Mouse (Mus musculus): ENCODE results near the gene Slc17a7.

The Slc17a7 gene

DNA sequence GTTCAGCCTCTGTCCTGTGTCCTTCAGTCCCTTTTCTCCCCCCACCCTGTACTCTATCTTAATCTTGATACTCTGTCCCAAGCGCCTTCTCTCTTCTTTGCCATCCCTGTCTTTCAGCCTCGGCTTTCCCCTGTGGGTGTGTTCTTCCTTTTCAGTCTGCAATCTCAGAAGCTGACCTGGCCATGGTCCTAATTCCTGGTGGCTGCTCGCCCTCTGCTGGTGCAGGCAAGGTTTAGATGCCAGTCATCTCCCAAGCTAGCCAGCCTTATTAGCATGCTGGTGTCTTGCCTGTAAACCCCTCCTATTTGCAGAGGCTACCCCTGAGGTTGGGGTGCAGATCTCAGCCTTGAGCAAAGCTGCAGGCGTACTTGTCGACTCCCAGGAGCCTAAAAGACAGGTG is 34.7 kb downstream of the Slc17a7 start:
- peak; percentile 76 to 82 for DNase-seq (ENCODE audit: low spot score in 2 of 2)

DNA sequence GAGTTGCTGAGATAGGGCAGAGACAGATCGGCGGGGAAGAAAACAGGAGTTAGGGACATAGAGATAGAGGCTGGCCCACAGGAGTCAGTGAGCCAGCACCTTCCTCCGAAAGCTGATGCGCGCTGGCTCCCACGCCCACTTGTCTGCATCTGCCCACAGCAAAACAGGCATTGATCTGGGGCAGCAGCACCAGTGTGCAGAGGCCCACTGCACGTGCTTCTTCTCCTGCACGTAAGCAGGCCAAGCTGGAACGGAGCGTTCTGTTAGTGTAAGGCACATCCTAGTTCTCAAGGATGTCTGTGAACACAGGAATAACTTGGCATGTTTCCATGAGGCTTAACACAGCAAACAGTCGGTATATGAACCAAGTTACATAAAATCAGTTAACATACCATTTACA is 35.2 kb downstream of the Slc17a7 start:
- DNase-seq (ENCODE audit: low spot score in 2 of 2): no peak

DNA sequence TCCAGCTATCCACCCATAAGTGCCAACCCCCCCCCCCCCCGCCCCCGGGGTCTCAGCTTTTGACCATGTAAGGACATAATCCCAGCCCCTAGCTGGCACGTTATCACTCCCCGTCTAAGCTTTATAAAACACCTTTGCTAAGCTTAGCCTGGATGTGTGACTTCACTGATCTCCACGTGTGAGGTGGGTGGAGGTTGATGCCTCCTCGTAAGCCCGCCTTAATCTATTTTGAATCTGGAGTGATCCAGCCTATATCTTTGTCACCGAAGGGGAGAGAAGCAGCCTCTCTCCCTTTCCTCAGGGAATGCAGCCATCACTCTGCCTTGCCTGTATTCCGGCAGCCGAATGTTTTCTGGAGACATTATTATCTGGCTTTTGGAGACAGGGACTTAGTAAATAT is 38.9 kb downstream of the Slc17a7 start:
- DNase-seq (ENCODE audit: low spot score in 2 of 2): no peak

- DNase-seq (ENCODE audit: low spot score in 2 of 2): peak; percentile 97 to 98
Observed at GRCm38 (mm10) chr7:45204380-45205143, 40.8 kb downstream of the Slc17a7 start, which contains the start of gene Ccdc155. Gene Ccdc155 (minus strand): TSS chr7:45204892.

DNA sequence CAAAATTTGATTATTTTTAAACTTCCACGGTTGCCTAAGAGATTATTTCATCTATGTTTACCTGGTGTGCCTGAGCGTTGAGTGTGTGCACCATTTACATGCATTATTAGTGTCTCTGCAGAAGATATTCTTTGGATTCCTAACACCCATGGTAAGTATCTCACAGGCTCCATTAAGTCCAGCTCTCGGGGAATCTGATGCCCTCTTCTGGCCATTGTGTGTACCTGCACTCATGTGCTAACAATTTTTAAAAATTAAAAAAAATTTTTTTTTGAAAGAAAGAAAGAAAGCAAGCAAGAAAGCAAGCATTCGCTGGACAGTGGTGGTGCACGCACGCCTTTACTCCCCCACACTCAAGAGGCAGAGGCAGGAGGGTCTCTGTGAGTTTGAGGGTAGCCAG is 44.5 kb downstream of the Slc17a7 start:
- no peak for DNase-seq (ENCODE audit: low spot score in 2 of 2)

- no peak for DNase-seq (ENCODE audit: low spot score in 2 of 2)
Observed at GRCm38 (mm10) chr7:45211070-45211469, 47.3 kb downstream of the Slc17a7 start.

GRCm38 (mm10) chr7:45211851-45212251 is 48.1 kb downstream of the Slc17a7 start, which contains the start of gene Dkkl1:
Gene Dkkl1 (minus strand): TSS chr7:45212147.
- DNase-seq (ENCODE audit: low spot score in 2 of 2): no peak

DNA sequence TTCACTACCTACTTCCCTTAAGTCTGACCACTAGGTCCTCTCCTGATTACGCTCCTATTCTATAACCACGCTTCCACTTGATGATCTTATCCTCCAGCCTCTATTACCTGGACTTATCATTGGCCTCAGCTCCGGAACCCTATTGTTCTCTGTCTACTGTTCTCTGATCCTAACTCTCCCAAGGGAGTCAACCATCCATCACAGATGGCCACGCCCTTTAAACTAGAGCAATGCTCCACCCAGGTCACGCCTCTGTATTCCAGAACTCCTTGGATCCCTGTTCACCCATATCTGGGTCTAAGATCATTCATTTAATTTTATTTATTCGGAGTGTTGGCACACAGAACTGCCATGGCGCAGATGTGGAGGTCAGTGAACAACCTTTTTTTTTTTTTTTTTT is 48.6 kb downstream of the Slc17a7 start:
- DNase-seq (ENCODE audit: low spot score in 2 of 2): no peak

DNA sequence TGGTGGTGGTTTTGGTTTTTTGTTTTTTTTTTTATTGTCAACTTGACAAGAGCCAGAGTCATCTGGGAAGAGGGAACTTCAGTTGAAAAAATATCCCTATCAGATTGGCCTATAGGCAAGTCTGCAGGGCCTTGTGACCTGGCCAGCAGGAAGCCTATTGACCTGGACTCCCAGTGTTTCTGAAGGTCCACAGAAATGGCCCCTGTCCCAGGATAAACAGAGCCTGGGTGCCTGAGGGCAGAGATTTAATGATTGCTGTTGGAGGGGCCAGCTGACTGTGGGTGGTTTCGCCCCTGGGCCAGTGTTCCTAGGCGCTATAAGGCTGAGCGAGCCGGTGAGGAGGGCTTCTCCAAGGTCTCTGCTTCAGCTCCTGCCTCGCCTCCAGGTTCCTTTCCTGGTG is 50.0 kb downstream of the Slc17a7 start:
- no peak for DNase-seq (ENCODE audit: low spot score in 2 of 2)

GRCm38 (mm10) chr7:45215673-45216441 is 52.1 kb downstream of the Slc17a7 start, which contains the start of gene Tead2:
Gene Tead2 (plus strand): TSS chr7:45215753.
- DNase-seq (ENCODE audit: low spot score in 2 of 2): no peak

DNA sequence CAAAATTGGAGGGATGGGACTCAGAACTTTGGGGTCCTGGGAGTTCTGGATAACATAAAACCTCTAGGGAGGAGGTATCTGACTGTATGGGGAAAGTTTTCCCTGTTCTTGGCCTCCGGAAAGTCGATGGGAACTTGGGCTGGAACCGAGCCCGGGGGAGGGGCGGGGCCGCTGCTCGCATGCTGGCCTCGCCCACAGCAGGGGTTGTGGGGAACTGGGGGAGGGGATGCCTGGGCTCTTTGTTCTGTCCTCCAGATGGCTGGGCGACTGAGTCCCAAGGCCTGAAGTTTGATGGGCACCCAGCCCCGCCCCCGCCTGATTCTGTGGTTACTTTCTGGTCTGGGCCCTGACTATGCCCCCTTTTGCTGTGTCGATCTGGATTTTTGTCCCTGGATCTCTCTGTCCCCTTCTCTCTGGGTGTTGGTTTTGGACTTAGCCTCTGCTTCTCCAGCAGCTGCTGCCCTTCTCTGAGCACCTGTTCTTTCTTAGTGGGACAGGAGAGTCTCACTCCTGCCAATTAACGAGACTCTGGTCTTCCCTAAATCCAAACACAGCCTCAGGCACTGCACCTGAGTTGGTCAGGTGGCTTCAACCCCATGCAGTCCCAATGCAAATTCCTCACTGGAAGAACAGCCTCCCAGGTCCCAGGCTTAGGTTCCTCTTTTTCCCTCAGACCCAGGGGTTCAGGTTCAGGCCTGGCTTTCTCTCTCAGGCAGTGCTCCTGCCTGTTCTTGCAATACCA is 52.9 kb downstream of the Slc17a7 start:
- DNase-seq (ENCODE audit: low spot score in 2 of 2): peak; percentile 70 to 73

DNA sequence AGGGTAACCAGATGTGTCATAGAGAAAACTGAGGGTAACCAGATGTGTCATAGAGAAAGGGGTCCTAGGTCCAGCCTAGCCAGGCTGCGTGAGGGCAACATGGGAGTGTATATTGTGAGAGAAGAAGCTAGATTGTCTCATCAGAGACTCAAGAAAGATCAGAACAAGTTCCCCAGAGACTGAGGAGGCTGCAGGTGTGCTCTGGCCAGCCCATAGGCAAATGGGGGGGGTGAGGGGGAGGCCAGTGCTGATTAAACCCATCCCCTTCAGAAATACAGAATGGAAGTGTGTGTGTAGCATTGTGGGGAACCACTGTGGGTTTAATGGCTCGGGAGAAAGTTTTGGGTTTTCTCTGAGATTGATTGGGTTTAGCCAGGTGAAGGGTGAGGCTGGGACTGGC is 57.9 kb downstream of the Slc17a7 start:
- DNase-seq (ENCODE audit: low spot score in 2 of 2): no peak

DNA sequence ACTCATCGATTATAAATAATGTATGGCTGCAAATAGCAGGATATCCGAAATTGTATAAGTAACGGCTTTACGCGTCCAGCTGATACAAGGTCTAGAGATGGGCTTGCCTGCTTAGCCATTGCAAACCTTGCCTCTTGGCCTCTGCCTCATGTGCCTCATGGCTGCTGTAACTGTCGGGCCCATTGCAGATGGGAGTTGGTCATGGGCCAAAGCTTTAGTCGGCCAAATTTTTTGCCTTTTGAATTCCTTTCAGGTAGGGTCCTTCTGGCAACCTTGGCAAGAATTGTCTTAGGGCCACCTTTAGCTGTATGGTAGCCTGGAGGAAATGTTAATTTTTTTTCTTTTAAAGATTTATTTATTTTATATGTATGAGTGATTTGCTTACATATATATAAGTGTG is 61.1 kb downstream of the Slc17a7 start:
- no peak for DNase-seq (ENCODE audit: low spot score in 2 of 2)
